Mouse (Mus musculus): ENCODE measurements around the gene Pidd1.
A peak's percentile ranks its signal among the peaks of the same experiment; 100 is the strongest.

Gene Pidd1

DNA sequence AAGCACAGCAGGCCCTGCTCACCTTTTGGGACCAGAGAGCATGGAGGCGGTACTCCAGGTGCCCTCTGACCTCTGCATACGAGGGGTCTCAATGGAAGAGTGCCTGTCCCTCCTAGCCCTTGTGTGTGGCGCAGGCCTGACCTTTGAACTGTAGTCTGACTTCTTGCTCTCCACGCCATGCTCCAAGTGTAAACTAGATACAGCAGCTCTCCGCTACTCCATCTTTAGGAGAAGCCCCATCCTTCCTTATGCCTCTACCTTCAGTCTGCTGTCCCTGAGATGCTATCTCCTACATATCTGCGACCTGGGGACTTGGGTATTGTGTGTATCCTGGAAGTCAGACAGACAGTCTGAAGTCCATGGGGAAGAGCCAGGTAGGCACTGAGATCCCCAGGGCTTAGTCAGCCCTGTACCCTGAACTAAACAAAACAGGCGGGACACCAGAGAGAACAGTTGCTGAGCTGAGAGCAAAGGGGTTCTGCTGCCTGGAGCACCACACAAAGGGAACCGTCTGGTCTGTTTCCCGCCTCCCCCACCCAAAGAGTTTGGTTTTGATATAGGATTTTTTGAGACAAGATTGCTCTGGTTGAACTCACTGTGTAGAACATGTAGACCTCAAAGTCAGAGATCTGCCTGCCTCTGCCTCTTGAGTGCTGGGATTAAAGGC is 7.8 kb downstream of the Pidd1 start:
- DNase-seq (ENCODE audit: low spot score in 2 of 2) = no peak

DNA sequence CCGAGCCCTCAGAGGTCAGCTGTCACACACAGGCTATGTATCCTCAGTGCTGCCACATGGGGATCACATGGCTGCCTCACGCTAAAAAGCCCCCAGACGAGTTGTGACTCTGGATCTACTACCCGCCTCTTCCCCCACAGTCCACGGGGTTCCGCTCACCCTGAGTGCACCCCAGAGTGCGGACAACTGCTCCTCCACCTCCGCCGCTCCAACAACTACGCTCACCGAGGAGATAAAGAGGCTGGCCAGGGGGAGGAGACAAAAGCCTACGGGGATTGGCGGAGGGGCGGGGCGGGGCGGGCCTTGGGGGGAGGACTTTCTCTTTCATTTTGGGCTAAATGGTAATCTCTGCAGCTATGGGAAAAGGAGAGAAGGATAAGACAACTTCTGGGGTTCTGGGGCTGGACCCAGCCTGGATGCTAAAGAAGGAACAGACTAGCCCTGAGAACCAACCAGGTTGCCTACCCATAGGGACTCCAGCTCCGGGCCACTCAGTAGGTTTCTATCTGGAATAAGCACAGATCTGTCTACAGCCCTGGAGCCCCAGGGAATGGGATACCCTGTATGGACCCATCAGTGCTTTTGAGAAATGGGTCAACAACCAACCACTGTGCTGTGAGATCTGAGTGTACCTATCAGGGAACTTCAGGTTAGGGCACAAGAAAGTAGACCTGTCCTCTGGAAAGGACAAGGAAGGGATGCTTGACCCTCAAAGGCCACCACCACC is 8.5 kb downstream of the Pidd1 start:
- peak; percentile 58 for DNase-seq (ENCODE audit: low spot score in 2 of 2)

DNA sequence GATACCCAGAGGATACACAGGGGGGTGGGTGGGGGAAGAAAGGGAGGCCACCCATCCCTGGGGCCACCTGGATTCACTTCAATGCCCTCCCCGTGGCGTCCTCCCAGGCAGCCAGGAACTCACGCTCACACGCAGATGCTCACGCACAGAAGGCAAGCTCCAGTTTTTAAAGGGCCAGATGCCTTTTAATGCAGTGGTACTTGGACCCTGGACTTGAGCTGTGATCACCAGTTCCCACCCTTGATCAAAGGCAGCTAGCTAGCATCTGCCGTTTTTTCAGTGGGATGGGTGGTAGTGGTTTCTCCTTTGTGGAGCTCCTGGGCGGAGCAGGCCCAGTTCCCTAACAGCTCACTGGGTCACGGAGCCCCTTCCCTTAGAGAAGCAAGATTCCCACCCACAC is 9.4 kb downstream of the Pidd1 start:
- peak; percentile 70 to 84 for DNase-seq (ENCODE audit: low spot score in 2 of 2)

DNA sequence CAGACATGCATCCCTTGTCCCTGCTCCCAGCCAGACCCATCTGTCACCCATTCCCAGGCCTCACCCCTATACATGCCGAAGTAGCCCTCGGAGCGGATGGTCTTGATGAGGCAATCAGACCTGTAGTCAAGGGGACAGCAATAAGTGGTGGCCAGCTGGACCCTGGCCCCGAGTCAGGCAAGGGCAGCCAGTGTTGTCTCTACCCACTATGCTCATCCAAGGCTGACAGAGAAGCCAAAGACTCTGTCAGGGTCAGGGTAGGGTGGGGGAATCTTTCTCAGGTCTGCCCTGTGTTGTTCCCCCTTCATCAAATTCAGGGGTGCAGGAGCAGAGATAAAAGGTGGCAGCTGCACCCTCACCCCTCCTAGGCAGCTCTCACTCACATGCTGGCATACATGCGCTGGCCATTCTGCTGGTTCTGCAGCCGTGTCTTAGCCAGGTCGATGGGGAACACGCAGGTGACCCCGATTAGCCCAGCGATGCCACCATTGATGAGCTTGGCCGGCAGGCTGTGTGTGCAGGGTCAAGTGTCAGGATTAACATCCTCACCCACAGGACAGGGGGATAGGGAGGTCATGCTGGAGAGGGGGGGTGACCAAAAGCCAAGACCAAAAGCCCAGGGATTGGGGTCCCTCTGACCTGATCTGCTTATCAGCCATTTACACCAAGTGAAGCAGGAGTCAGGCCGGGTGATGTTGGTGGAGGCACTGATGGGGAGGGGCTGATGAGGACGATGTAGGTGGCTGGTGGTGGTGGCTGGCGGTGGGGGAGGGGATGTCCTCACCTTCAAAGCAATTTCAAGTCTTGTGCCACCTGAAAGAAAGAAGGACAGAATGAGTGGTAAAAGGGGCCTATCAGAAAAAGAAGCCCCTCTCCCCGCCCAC is 10.1 kb downstream of the Pidd1 start:
- no peak for DNase-seq (ENCODE audit: low spot score in 2 of 2)

DNA sequence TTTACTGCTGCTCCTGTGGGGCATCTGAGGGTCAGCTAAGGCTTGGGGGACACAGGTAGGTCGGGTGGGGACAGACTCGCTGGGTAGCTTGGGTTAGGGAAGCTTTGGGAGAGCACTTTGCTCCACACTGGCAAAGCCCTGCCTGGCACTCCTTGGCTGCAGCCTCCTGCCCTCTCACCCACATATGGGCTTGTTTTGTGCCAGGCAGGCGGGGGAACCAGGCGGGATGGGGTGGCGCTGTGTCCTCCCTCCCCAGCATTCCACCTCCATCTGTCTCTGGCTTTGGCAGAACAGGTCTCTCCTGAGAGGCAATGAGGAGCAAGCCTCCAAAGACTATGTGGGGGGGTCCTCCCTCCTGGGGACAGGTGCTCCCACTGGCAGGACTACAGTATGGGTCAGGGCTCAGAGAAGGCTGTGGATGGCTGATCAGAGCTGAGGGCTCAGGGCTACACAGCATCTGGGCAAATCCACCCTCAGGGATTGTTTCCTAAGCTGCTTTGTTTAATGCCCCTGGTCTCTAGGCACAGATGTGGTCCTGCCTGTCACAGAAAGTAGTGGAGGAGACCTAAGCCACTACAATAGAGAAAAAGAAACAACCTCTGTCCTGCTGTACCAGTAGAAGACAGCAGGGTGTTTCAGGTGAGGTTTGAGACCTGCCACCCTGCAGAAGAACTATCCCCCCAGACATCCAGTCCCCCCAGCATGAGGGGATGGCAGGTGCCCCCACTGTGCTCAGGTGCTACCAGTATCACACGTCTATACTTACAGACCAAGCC is 10.9 kb downstream of the Pidd1 start:
- no peak for DNase-seq (ENCODE audit: low spot score in 2 of 2)

DNA sequence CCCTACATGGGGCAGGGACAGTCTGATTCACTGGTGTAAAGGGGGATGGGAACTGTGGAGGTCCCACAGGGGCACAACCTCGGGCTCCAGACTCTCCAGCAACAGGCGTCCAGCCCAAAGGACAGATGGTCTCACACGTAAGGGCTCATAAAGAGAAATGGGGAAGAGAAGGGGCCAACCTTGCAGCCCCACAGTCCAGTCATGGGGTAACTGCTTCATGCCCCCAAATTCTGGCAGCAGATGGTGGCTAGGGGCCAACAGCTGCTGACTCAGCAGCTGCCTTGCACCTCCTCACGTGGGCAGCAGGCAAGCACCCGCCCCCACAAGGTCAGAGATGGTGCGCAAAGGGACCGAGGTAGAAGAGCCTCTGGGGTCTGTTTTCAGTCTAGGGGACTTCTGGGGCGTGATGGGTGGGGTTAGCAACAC is 11.6 kb downstream of the Pidd1 start:
- DNase-seq (ENCODE audit: low spot score in 2 of 2) = no peak

DNA sequence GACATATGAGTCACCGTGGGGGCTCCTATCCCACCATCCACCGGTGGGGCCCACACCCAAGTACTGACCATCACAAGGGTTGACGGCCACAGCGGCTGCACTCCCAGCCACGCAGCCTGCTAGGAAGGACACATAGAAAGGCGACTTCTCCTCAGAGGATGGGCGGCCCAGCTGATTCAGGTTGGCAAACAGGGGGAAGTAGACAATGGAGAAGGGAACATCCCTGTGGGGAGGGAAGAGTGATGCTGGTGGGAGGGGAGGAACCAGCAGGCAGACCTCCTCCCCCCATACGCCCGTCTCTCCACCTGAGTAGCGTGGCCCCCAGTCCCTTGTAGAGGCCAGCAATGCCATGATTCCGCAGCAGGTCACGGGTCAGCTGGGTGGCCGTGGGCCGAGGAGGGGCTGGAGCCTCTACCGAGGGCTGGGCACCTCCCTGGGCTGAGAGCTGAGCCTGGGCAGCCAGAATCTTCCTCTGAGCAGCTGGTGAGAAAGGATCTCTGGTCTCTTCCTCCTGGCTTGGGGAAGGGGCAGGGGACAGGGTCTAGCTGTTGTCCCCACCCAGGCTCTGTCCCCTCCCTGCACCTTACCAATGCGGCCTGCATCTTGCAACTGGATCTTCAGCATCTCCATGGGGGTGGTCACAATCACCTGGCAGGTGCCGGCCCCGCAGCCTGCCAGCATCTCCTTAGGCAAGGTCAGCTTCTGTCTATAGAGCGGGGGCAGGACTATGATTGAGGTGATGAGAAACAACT is 12.2 kb downstream of the Pidd1 start:
- DNase-seq (ENCODE audit: low spot score in 2 of 2) = no peak

DNA sequence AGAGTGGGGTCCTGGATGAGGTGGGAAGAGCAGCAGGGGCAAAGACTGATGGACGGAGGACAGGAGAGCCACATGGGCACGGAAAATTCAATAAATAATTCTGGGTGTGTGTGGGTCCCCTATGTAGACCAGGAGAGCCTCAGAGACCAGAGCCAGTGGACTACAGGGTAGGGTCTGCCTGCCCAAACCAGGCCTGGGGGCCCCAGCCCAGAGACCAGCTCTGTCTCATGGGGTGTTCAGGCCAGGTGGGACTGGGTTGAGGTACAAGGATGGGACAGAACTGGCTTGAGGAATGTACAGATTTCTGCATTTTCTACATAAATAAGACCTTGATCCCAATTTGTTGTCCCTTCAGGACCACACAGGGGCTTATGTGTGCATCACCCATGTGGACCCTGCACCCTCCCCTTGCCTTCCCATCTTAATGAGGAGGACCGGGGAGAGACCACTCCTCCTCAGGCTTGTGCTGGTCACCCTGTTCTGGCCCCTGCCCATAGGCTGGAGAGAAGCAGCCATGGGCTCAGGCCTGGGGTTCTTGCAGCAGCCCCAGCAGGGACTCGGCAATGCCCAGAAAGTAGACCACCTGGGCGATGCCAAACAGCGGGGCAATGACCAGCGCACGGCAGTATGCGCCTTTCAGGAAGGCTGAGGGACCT is 13.1 kb downstream of the Pidd1 start:
- no peak for DNase-seq (ENCODE audit: low spot score in 2 of 2)

DNA sequence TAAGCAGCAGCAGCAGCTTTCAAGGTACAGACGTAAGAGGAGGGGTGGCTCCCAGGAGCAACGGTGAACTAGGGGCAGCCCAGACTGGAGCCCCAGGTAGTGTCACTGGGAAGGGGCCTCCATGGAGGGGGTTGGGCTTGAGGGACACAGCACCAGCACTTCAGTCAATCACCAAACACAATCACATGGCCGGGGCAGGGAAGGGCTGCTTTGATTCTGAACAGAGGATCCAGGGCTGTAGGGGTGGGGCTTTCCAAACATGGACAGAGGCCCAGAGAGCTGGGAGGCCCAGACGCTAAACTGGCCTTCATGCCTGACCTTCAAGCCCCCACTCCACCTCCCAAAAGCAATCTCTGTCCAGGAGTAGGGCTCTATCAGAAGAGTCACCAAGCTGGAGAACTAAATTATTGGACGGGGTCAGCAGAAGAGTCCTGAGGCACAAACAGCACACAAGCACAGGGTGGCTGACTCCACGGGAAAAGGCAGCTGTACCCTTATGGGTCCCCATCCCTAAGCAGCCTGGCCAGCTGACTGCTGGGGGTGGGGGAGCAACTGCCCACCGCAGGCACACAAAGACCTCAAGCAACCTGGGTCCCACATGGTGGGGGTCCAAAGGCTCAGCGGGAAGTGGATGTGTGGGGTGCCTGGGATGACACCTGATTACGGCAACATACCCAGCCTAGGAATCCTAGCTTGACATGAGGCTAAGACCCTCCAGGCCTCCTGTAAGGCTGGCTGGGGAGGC is 13.8 kb downstream of the Pidd1 start:
- DNase-seq (ENCODE audit: low spot score in 2 of 2) = no peak

DNA sequence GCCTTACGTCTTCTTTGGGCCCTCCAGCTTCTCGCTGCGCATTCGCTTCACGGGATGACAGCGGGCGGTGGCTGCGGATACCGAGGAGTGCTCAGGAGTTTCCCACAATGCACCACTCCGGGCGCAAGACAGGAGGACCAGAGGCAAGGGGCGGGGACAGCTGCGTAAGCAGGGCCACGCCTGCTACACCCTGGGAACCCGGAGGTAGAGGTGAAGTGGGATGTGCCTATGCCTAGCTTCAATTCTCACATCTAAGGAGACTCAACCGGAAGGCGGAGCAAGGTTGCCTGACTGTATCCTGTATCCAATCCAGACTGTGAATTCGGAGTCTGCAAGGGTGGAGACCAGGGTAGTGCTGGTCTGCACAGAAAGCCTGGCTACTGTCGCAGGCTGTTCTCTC is 14.5 kb downstream of the Pidd1 start, which contains the start of gene Cend1:
Cend1 (minus strand) TSS at position 182 of the 400 bp plus-strand sequence.
- DNase-seq (ENCODE audit: low spot score in 2 of 2) = peak; percentile 92 to 93

DNA sequence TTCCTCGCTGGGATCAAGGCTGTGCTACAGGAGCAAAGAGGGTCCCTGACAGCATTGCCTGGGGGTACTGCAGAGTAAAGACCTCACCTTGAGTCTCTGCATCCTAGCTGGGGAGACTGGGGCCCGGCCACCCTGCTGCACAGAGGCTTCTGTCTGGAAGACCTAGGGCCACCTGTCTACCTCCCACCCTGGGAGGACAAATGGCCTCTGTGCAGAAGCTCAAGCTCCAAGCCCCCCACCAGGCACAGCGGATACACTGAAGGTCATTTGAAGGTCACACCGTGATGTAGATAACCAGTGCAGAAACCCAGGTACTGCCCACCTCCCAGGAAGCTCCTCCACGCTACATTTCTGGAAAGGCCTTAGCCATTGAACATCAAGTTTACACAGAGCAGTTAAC is 15.1 kb downstream of the Pidd1 start:
- DNase-seq (ENCODE audit: low spot score in 2 of 2) = no peak

DNA sequence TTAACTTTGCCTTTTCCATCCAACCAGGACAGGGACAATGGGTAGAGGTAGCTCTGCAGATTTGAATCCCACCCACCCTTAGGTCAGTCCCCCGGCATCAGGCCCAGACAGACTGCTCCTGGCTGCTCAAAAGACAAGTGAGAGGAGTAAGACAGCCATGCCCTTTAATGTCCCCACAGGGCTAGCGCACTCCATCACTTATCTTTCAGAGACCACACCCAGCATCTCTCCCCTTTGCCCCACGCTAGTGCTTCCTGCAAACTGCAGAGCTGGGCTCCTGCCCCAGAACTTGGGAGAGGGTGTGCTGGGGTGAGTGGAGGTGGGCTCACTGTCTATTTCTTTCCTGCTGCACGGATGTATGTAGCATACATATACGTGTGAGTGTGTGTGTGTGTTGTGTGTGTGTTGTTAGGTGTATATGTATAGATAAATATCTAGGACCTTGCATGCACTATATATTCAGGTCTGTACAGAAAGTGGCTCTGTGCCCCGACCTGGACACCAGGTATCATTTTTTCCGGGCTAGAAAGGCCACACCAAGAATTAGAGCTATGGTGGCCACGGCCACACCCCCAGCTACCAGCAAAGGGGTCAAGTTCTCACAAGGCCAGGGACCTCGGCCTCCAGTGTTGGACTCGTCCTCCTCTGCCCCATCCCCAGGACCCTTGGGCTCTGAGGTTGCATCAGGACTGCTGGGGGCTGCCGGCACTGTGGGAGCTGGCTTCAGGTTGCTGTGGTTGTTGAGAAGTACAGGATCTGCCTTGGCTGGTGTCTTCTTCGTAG is 16.7 kb downstream of the Pidd1 start:
- DNase-seq (ENCODE audit: low spot score in 2 of 2) = no peak

DNA sequence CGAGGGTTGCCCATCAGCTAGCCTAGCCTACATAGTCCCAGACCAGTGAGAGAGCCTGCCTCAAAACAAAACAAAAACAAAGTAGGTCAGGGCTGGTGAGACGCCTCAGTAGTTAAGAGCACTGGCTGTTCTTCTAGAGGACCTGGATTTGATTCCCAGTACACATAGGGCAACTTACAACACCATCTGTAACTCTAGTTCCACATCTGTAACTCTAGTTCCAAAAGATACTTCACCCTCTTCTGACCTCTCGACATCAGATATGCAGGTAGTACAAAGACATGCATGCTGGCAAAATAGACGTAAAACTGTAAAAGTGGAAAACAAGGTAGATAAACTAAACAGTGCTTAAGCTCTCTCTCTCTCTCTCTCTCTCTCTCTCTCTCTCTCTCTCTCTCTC is 20.0 kb downstream of the Pidd1 start:
- no peak for DNase-seq (ENCODE audit: low spot score in 2 of 2)

DNA sequence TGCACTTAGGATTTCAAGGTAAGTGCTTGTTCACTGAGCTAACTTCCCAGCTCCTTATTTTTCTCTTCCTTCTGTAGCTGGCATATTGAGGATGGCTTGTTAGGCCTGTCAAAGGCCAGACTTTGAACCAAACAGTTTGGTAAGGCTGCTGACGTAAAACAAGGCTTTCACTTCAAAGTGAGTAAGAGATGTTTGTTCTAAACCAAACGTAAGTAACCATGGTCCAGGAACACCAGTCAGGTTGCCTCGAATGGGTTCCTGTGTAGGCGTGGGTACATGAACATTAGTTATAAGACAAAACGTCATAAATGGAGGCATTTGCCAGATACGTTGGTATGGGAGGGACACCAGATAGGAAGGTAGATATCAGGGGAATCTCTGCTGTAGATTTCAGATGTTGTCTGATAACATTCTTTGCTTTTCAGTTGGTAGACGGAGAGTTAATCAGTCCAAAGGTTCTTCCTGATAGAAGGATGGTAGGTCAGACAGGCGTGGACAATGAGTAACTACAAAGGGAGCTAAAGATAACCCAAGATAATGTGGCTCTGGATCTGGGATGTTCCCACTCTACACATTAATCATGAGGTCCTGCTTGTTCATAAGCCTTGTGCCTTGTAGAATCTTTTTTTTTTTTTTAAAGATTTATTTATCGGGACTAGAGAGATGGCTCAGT is 23.7 kb downstream of the Pidd1 start:
- DNase-seq (ENCODE audit: low spot score in 2 of 2) = no peak

DNA sequence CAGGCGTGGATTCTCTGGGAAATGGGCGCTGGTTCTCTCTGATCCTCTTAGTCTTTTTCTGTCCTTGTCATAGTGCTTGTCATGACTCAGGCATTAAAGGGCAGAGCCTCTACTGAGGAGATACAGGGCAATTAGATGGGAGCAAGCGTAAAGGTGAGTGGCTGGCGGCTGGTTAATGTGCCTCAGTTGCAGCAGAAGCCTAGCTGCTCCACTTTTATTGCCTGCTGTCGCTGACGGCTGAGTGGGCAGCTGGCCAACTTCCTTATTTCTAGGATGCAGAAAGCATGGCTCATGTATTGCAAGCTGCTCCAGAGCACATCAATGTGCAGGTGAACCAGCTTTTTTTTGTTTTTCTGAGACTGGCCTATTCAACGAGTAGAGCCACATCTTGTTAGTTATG is 24.9 kb downstream of the Pidd1 start:
- peak; percentile 64 to 65 for DNase-seq (ENCODE audit: low spot score in 2 of 2)

DNA sequence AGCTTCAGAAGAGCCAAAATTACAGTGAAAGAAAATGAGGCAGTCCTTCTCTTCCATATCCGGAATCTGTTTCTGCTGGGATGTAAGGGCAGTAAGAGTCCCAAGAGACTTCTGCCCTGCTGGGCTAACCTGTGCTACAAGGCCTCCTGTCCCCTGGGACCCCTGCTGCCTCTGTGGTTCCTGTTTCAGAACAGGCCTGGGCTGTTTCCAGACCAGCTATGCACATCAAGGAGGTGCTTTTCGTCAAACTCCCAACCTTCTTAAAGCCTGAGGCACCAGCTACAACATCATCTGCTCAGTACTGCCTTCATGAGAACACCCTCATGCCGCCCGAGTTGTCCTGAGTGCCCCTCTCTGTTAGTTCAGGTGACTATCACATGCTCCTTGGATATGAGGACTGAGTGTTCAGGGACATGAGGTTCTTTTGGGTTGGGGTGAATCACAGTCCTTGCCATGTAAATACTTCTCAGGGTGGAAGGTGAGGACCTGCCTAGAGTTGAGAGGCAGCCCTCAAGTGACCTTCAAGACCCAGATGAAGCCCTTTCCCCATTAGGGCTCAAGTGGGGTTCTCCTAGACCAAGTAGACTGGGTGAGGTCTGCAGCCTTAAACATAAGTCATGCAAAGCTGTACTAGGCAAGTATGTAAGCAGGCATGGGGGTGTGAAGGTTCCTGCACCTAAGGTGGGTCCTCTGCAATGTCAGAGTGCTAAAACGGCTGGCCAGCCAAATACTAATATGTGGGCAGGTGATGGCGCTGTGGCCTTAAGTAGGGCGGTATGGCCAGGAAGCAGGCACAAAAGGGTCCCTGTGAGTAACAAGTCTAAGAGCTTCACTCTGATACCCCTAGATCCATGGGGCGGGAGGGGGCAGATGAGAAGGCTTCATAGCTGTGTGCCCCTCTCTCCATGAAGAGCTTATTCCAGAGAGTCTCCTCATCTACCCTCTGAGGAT is 25.8 kb downstream of the Pidd1 start:
- DNase-seq (ENCODE audit: low spot score in 2 of 2) = no peak

DNA sequence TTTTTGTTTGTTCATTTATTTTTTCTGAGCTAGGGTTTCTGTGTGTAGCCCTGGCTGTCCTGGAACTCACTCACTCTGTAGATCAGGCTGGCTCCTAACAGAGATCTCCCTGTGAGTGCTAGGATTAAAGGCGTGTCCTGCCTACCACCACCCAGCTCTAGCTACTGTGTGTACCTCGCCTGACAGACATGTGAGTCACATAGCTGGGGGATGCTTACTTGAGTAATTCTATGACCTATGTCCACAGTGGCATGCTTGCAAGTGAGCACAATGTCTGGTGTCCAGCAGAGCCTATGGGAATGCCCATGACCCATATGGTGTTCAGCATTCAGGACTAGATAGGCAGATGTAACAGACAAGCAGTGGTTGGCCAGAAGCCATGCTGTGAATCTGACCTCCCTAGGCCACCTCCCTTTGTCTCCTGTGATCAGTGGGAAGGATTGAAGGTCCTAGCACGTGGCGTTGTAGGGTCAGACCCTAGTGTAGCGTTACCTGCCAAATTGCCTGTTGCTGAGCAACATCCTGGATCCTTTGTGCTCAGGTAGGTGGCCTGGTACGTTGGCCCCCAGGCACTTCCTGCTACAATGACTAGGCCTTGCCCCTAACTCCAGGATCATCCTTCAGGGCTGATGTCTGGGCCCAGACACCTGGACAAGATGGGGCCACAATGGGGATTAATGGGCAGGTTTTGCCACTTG is 27.5 kb downstream of the Pidd1 start:
- no peak for DNase-seq (ENCODE audit: low spot score in 2 of 2)
